Mouse (Mus musculus) lung, embryonic 15.5 days (tissue): ENCODE measurements around the gene Med24. TPM values are rescaled to one million over a fixed set of nuclear protein-coding genes. Genes with fewer than 3 reads are reported as not detected.
"Not testable (repeated sequence)": the region's sequence is repeated elsewhere in the genome, so short reads cannot be mapped to it uniquely, and the experiment has no call there.

Experiments
- ATAC-seq: fragments of 200-750 bp; cut with Nextera tagmentation; 2 replicates; pipeline ENCODE4 v1.8.0; 2017; ENCODE audit warnings: moderate number of reproducible peaks, borderline replicate concordance; ENCODE audit not compliant: low FRiP score, low TSS enrichment; ENCODE audit errors: extremely low read depth
- H3K27ac ChIP-seq: fragments of 300-500 bp; sonication (generic); 2 replicates; pipeline ENCODE4 v1.5.1; 2015; ENCODE audit warnings: moderate library complexity, mild to moderate bottlenecking, inconsistent platforms
- H3K27me3 ChIP-seq: fragments of 300-500 bp; sonication (generic); 2 replicates; pipeline ENCODE4 v1.6.1; 2015; ENCODE audit warnings: inconsistent platforms
- H3K36me3 ChIP-seq: fragments of 300-500 bp; sonication (generic); 2 replicates; pipeline ENCODE4 v1.6.1; 2015; ENCODE audit warnings: inconsistent platforms
- H3K4me1 ChIP-seq: fragments of 300-500 bp; sonication (generic); 2 replicates; pipeline ENCODE4 v1.6.1; 2015; ENCODE audit warnings: inconsistent platforms
- H3K4me2 ChIP-seq: fragments of 300-500 bp; sonication (generic); 2 replicates; pipeline ENCODE4 v1.6.1; 2015; ENCODE audit warnings: inconsistent platforms, mild to moderate bottlenecking, moderate library complexity
- H3K4me3 ChIP-seq: fragments of 300-500 bp; sonication (generic); 2 replicates; pipeline ENCODE4 v1.5.1; 2015; ENCODE audit warnings: mild to moderate bottlenecking, inconsistent platforms
- H3K9ac ChIP-seq: fragments of 300-500 bp; sonication (generic); 2 replicates; pipeline ENCODE4 v1.6.1; 2015; ENCODE audit warnings: inconsistent platforms
- H3K9me3 ChIP-seq: fragments of 300-500 bp; sonication (generic); 2 replicates; pipeline ENCODE4 v1.6.1; 2016; ENCODE audit warnings: inconsistent platforms
- WGBS: fragments of 180-500 bp; shearing (Covaris S2); methylation state at CpG from one replicate; pipeline ENCODE4 v1.1.7; 2015; 5-methylcytosine and 5-hydroxymethylcytosine counted together
- polyA plus RNA-seq: library from polyadenylated mRNA; unstranded; fragments of >200 nt; fragmentation: Nextera tagmentation; extraction: Ambion mirVana; gene quantifications from 2 replicates; pipeline ENCODE4 v1.2.1, GENCODE M21; 2015

The Med24 gene
- polyA plus RNA-seq, 1 experiment from 2014 or later = 53.0 TPM

GRCm38 (mm10) chr11:98695408-98695807, 33.8 kb downstream of the Med24 start:
- H3K4me2 ChIP-seq = no peak overlapping the region
- peaks cover 61% of the 10 kb centered on the region for H3K36me3 ChIP-seq
- no peak overlapping the region for H3K4me3 ChIP-seq
- WGBS = 70% methylated on average over 14 of the region's 14 CpGs
- H3K9ac ChIP-seq = no peak overlapping the region
- no peak overlapping the region for H3K27ac ChIP-seq
- ATAC-seq = no peak
- H3K4me1 ChIP-seq = peaks cover 3% of the 10 kb centered on the region; the same call in 1 of the 2 replicates
- no peaks in the 10 kb centered on the region for H3K27me3 ChIP-seq
- H3K9me3 ChIP-seq = no peaks in the 10 kb centered on the region

GRCm38 (mm10) chr11:98694301-98694700, 34.9 kb downstream of the Med24 start:
- no peak for ATAC-seq
- Histone ChIP-seq H3K36me3 (peaks cover 72% of the 10 kb centered on the region), H3K4me2 (no peak overlapping the region), H3K27me3 (no peaks in the 10 kb centered on the region), H3K4me1 (no peaks in the 10 kb centered on the region), H3K27ac (no peak overlapping the region), H3K9ac (no peak overlapping the region), H3K4me3 (no peak overlapping the region), H3K9me3 (no peaks in the 10 kb centered on the region)
- WGBS = 72% methylated on average over 9 of the region's 9 CpGs

- H3K4me1 ChIP-seq = no peaks in the 10 kb centered on the region
- peaks cover 72% of the 10 kb centered on the region for H3K36me3 ChIP-seq
- no peak for ATAC-seq
- H3K27ac ChIP-seq = no peak overlapping the region
- no peaks in the 10 kb centered on the region for H3K27me3 ChIP-seq
- H3K9me3 ChIP-seq = no peaks in the 10 kb centered on the region
- no peak overlapping the region for H3K4me2 ChIP-seq
- 82% methylated on average over 7 of the region's 9 CpGs for WGBS
- H3K9ac ChIP-seq = no peak overlapping the region
- no peak overlapping the region for H3K4me3 ChIP-seq
Observed at GRCm38 (mm10) chr11:98693746-98694145, 35.5 kb downstream of the Med24 start.

GRCm38 (mm10) chr11:98693201-98693600, 36.0 kb downstream of the Med24 start:
- Histone ChIP-seq H3K9ac (no peak overlapping the region), H3K4me1 (no peaks in the 10 kb centered on the region), H3K27me3 (no peaks in the 10 kb centered on the region), H3K9me3 (no peaks in the 10 kb centered on the region), H3K36me3 (peaks cover 75% of the 10 kb centered on the region), H3K4me3 (no peak overlapping the region), H3K27ac (no peak overlapping the region), H3K4me2 (no peak overlapping the region)
- 72% methylated on average over 13 of the region's 13 CpGs for WGBS
- ATAC-seq = no peak

GRCm38 (mm10) chr11:98688009-98688408, 41.2 kb downstream of the Med24 start:
- Histone ChIP-seq H3K9me3 (no peaks in the 10 kb centered on the region), H3K36me3 (peaks cover 73% of the 10 kb centered on the region), H3K27me3 (no peaks in the 10 kb centered on the region), H3K4me3 (no peak overlapping the region), H3K4me1 (peaks cover 15% of the 10 kb centered on the region), H3K27ac (no peak overlapping the region), H3K9ac (no peak overlapping the region), H3K4me2 (no peak overlapping the region)
- no peak for ATAC-seq
- WGBS = 82% methylated on average over 8 of the region's 8 CpGs

- WGBS = 84% methylated on average over 4 of the region's 4 CpGs
- H3K27me3 ChIP-seq = no peaks in the 10 kb centered on the region
- peaks cover 15% of the 10 kb centered on the region for H3K4me1 ChIP-seq
- no peak overlapping the region for H3K4me3 ChIP-seq
- no peak overlapping the region for H3K4me2 ChIP-seq
- no peak for ATAC-seq
- no peak overlapping the region for H3K27ac ChIP-seq
- no peaks in the 10 kb centered on the region for H3K9me3 ChIP-seq
- no peak overlapping the region for H3K9ac ChIP-seq
- peaks cover 62% of the 10 kb centered on the region for H3K36me3 ChIP-seq
Observed at GRCm38 (mm10) chr11:98686976-98687375, 42.3 kb downstream of the Med24 start.

GRCm38 (mm10) chr11:98685642-98686041, 43.6 kb downstream of the Med24 start:
- H3K27ac ChIP-seq = no peak overlapping the region
- peaks cover 49% of the 10 kb centered on the region for H3K36me3 ChIP-seq
- H3K9ac ChIP-seq = no peak overlapping the region

GRCm38 (mm10) chr11:98682811-98683210, 46.4 kb downstream of the Med24 start:
- H3K9me3 ChIP-seq = no peaks in the 10 kb centered on the region
- WGBS = under 1% methylated on average over 23 of the region's 23 CpGs
- peak overlapping the region; percentile 82 for H3K4me2 ChIP-seq
- H3K27me3 ChIP-seq = no peaks in the 10 kb centered on the region
- peak overlapping the region; percentile 74 for H3K27ac ChIP-seq
- ATAC-seq = peak; percentile 37
- peaks cover 15% of the 10 kb centered on the region for H3K4me1 ChIP-seq
- peak overlapping the region; percentile 96 for H3K9ac ChIP-seq
- H3K4me3 ChIP-seq = peak overlapping the region; percentile 92
- H3K36me3 ChIP-seq = peaks cover 29% of the 10 kb centered on the region

More at GRCm38 (mm10) chr11:98685642-98686041, 43.6 kb downstream of the Med24 start:
- no peak overlapping the region for H3K4me2 ChIP-seq
- H3K27me3 ChIP-seq = no peaks in the 10 kb centered on the region
- peaks cover 15% of the 10 kb centered on the region for H3K4me1 ChIP-seq
- ATAC-seq = no peak
- no peaks in the 10 kb centered on the region for H3K9me3 ChIP-seq
- WGBS = 90% methylated on average over 9 of the region's 9 CpGs
- no peak overlapping the region for H3K4me3 ChIP-seq

GRCm38 (mm10) chr11:98681786-98682745, 47.2 kb downstream of the Med24 start, which contains the start of gene Psmd3:
Gene Psmd3, plus strand, starts transcription at chr11:98682554.
- peaks cover 21% of the 10 kb centered on the region for H3K36me3 ChIP-seq
- peak within 1 kb of the TSS; percentile 74 for H3K27ac ChIP-seq
- peak within 1 kb of the TSS; percentile 92 for H3K4me3 ChIP-seq
- H3K9ac ChIP-seq = peak within 1 kb of the TSS; percentile 96
- 4% methylated on average over 45 of the region's 45 CpGs for WGBS
- no peaks in the 10 kb centered on the region for H3K9me3 ChIP-seq
- ATAC-seq = peak; percentile 95
- peaks cover 15% of the 10 kb centered on the region for H3K4me1 ChIP-seq
- peak within 1 kb of the TSS; percentile 82 for H3K4me2 ChIP-seq
- H3K27me3 ChIP-seq = no peaks in the 10 kb centered on the region

GRCm38 (mm10) chr11:98681186-98681585, 48.0 kb downstream of the Med24 start:
- Histone ChIP-seq H3K4me3 (no peak overlapping the region), H3K4me2 (no peak overlapping the region; the same call in 1 of the 2 replicates), H3K4me1 (peaks cover 15% of the 10 kb centered on the region), H3K27me3 (no peaks in the 10 kb centered on the region), H3K36me3 (peaks cover 13% of the 10 kb centered on the region), H3K9me3 (no peaks in the 10 kb centered on the region), H3K9ac (no peak overlapping the region), H3K27ac (no peak overlapping the region)
- ATAC-seq = no peak
- 83% methylated on average over 4 of the region's 4 CpGs for WGBS

- H3K4me2 ChIP-seq, ATAC-seq, H3K27ac ChIP-seq, H3K27me3 ChIP-seq, H3K36me3 ChIP-seq, H3K9ac ChIP-seq, H3K9me3 ChIP-seq, H3K4me3 ChIP-seq: not testable (repeated sequence)
- 87% methylated on average over 4 of the region's 4 CpGs for WGBS
- H3K4me1 ChIP-seq = peaks cover 15% of the 10 kb centered on the region
Observed at GRCm38 (mm10) chr11:98680595-98680994, 48.6 kb downstream of the Med24 start.

- Histone ChIP-seq H3K4me2 (no peak overlapping the region), H3K9ac (no peak overlapping the region)
- 89% methylated on average over 1 of the region's 1 CpGs for WGBS
Observed at GRCm38 (mm10) chr11:98680023-98680422, 49.2 kb downstream of the Med24 start.

More at GRCm38 (mm10) chr11:98680023-98680422, 49.2 kb downstream of the Med24 start:
- H3K27ac ChIP-seq = no peak overlapping the region
- peaks cover 1% of the 10 kb centered on the region; the same call in 1 of the 2 replicates for H3K36me3 ChIP-seq
- no peak overlapping the region for H3K4me3 ChIP-seq
- no peaks in the 10 kb centered on the region for H3K9me3 ChIP-seq
- H3K4me1 ChIP-seq = peaks cover 15% of the 10 kb centered on the region
- H3K27me3 ChIP-seq = no peaks in the 10 kb centered on the region
- ATAC-seq = no peak
